Mouse (Mus musculus): ENCODE data around the gene Lrrc74a.

The Lrrc74a gene

DNA sequence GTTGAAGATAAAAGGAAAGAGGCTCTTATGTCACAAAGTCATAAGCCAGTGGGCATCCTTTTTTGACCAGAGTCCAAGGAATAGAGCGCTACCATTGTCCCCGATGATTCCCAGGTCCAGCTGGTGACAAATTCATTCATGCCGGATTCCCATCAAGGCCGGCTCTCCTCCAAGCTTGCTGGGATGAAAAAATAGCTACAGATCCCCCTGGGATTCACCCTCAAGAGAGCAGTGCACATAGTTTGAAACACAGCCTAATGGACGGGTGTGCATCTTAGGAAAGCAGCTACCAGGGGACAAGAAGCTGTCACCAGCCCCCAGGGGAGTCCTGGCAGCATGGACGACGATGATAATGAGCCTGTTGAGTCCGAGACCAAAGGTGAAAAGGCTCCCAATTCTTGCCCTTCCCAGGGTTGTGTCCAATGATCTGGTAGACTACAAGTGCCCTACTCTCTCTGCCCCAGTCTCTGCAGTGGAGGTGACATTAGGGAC is at the start of gene Lrrc74a:
TSS of gene Lrrc74a (plus strand) at position 51 of the 492 bp plus-strand sequence.
- DNase-seq (ENCODE audit: low spot score in 2 of 2): no peak

DNA sequence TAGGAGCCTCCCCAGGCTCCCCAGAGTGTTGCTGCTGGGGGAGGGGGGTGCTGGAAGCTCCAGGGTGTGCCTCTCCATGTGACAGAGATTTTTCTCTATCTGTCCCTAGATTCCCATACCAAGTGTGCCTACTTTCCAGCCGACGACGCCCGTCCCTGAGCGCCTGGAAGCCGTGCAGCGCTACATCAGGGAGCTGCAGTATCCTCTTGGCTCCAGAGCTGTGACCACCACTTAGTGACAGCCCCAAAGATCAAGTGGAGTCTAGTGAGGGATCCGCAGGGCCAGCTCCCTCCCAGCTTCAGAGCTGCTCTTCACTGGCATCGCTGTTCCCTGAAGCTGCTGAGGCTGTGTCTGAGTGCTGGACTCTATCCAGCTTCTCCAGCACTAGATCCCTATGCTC is 48.9 kb upstream of the Lrrc74a start:
- DNase-seq (ENCODE audit: low spot score in 2 of 2): no peak

GRCm38 (mm10) chr12:86686551-86687330 is 47.4 kb upstream of the Lrrc74a start:
- no peak for DNase-seq (ENCODE audit: low spot score in 2 of 2)

DNA sequence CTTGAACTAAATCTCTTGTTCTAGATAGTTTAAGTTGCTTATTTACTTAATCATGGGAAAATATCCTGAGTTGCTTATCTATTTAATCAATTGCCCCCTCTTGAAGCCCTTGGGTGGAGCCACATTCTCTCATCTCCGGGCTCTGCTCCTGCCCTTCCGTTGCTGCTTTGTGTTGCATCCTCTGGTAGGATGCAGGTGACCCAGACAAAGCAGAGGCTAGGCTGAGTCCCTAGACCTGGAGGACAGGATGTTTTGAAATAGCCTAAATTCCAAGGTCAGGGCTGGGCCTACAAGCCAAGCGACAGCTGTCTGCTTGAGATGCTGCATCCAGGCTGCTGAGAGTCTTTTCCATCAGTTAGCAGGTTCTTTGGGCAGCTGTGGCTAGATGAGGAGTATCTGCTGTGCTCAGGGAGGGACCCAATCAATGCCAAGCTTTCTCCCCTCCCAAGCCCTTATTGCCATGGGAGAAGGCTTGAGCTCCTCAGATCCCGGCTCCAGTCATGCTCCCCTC is 46.7 kb upstream of the Lrrc74a start:
- DNase-seq (ENCODE audit: low spot score in 2 of 2): no peak

DNA sequence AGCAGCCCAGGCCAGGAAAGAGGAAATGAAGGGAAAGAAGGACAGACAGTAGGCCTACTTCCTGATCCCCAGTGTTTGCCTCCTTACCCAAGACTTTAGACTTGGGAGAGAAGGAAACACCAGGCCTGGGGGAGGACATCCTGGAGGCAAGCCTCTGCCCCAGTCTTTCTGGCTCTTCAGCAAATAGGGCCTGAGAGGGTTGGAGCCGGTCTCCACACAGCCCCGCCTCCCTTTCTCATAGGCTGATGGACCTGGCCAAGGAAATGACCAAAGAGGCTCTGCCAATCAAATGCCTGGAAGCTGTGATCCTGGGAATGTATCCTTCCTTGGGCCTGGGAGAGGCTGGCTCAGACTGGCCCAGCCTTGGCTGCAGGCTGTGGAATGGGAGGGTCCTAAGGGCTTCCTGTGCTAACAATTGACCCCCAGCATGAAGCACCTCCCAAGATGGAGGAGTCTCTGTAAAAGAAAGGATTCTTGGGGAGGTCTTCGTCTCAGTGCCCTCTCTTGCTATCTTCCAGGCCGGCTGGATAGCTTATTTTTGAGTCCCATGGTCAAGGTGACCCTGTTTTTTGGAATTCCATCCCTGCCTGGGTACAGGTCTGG is 46.1 kb upstream of the Lrrc74a start:
- no peak for DNase-seq (ENCODE audit: low spot score in 2 of 2)

GRCm38 (mm10) chr12:86688917-86689316 is 45.3 kb upstream of the Lrrc74a start:
- no peak for DNase-seq (ENCODE audit: low spot score in 2 of 2)

- DNase-seq (ENCODE audit: low spot score in 2 of 2): no peak
Observed at GRCm38 (mm10) chr12:86690700-86691485, 43.3 kb upstream of the Lrrc74a start.

DNA sequence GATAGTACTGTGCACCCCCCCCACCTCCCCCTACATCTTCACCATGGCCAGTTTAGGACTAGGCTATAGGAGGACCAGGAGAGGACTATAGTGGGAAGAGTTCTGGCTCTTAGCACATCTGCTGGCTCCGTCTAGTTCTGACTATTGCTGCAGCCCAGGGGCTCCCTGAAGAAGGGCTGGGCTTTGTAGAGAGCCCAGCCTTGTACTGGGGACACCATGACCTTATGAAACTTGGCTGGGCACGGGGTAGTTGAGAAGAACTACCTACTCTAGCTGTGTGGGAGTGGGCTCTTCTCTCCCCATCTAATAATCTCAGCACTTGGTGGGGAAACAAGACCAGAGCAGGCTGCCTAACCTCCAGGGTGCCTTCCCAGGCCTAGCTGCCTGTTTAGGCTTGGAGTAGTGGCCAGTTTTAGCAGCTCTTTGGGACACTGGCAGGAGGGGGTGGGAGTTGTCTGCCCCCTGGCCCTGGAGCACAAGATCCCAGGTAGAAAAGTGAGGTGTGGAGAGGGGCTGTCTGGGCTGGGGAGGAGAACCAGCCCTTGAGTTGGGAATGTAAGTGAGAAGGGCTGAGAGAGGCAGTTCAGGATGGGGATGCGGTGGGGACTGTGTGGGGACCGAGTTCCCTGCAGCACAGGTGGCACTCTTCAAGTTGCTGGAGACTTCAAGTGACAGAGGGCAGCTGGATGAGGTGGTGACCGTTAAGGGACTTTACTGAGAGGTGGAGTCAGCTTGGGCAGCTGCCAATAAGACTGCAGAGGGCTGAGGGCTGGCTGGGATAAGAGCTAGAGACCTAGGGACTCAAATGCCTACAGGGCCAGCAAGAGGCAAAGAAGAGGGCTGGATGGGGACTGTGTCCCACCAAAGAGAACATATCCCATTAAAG is 41.5 kb upstream of the Lrrc74a start:
- DNase-seq (ENCODE audit: low spot score in 2 of 2): peak in 1 of 2 experiments; percentile 15

DNA sequence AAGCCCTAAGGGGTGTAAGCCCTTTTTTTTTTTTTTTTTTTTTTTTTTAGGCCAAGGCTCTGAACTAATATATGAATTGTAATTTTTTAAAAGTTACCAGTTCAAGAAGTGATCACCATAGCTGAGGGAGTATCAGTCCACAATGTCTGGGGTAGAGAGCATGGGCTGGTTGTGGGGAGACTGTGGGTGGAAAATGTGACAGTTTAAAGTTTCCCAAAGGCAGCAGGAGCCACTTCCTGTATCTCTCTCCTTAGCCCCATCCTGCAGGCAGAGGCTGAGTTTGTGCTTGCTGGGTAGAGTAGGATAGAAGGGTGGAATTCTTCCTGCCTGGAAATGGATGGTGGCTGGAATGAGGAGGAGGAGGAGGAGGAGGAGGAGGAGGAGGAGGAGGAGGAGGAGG is 40.8 kb upstream of the Lrrc74a start:
- DNase-seq (ENCODE audit: low spot score in 2 of 2): no peak

- no peak for DNase-seq (ENCODE audit: low spot score in 2 of 2)
Observed at GRCm38 (mm10) chr12:86694441-86694840, 39.7 kb upstream of the Lrrc74a start.

DNA sequence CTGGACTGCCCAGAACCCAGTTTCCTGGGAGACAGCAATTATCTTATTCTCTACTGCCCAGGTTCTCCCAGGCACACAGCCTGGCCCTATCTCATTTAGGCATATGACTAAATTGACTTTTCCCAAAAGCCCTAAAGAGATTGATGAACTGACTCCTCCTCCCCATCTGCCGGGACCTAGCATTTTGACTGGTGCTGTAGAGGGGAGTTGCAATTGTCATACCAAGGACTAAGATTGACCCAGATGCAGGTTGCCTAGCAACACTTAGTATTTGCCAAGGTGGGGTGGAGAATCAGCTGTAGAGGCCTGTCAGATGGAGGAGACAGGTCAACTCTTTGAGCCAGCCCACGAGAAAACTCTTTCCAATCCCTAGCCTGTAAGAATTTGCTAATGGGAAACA is 36.2 kb upstream of the Lrrc74a start:
- DNase-seq (ENCODE audit: low spot score in 2 of 2): no peak

- no peak for DNase-seq (ENCODE audit: low spot score in 2 of 2)
Observed at GRCm38 (mm10) chr12:86698537-86698936, 35.6 kb upstream of the Lrrc74a start.

GRCm38 (mm10) chr12:86699965-86700926 is 33.9 kb upstream of the Lrrc74a start:
- no peak for DNase-seq (ENCODE audit: low spot score in 2 of 2)

DNA sequence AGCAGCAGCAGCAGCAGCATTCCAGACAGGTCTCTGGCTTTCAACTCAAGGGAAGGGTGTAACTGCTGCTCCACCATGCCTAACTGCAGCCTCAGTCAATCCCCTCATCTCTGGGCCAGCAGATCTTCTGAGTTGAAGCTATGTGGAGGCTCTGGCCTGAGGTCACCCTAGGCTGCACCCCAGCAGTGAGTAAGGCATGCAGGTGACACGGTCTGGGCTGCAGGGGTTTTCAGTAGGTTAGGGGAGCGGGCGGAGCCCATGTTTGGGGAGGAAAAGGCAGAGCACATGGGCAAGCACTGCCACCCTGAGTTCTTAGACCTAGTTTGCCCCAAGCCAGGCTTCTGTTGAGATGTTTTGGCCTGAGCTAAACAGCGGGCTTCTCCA is 33.2 kb upstream of the Lrrc74a start:
- no peak for DNase-seq (ENCODE audit: low spot score in 2 of 2)

DNA sequence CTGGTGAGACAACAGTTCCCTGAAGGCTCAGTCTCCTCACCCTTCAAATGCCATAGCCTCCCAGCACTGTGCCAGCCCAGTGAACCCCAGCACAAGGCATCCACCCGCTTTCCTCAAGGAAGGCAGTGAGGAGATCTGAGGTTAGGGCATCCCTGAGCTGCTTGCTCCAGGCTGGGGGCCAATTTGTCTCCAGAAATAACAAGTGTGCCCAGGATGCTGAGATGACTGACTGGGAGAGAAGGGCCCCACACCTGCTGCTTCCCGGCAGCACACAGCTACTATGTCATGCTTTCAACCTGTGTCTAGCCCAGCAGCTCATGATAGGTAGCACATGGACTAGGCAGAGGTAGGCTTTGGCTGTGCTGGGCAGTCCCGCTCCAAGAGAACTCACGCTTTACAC is 32.7 kb upstream of the Lrrc74a start:
- DNase-seq (ENCODE audit: low spot score in 2 of 2): no peak

- DNase-seq (ENCODE audit: low spot score in 2 of 2): no peak
Observed at GRCm38 (mm10) chr12:86702690-86703089, 31.5 kb upstream of the Lrrc74a start.

GRCm38 (mm10) chr12:86705843-86706242 is 28.3 kb upstream of the Lrrc74a start:
- DNase-seq (ENCODE audit: low spot score in 2 of 2): no peak

DNA sequence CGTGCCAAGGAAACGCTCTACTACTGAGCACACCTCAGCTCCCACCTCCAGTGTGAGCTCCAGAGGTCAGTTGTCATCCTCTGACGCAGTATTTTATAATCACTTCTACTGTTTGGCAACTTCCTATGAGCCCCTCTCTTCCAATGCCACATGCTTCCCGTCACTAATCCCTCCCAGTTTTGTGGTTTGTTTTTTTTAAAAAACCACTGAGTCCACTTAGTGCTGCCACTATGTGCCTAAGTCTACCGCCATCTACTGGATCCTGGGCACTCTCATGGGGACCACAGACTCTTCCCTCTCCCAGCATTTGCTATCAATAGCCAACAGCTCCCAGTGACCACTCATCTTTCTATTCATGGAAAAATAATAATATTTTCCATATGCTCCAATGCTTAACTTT is 20.1 kb upstream of the Lrrc74a start:
- no peak for DNase-seq (ENCODE audit: low spot score in 2 of 2)

DNA sequence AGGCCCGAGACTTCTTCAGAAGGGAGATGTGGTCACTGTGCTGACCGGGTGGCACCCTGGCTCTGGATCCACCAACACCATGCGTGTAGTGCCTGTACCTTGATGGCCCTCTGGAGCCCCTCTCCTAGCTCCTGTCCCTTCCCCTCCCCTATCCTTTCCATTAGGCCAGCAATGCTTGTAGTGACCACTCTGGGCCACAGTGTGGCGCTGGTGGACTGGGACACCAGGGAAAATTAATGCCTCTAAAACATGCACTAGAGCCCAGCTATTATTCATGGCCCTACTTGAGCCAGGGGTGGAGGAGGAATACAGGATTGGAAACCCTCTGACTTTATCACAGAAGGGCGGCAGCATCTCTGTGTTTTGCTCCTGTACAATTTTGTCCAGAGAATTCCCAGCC is 18.8 kb upstream of the Lrrc74a start:
- DNase-seq (ENCODE audit: low spot score in 2 of 2): peak; percentile 29 to 52

DNA sequence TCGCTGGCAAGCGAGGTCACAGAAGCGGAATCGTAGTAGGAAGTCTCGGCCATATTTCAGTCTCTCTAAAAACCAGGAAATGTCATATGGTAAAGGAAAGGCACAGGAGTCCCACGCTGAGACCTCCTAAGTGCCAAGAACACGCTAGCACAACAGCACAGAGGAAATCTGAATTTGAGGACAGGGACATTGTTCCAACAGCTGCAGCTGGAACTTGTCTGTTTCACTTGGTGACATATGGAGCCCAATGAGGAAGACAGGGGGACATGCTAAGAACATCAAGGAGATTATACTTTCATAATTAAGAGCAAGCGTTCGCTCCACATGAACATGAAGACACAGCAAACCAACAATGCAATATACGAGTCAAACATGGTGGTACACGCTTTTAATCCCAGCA is 17.2 kb upstream of the Lrrc74a start:
- DNase-seq (ENCODE audit: low spot score in 2 of 2): no peak

Data from urinary bladder, postnatal 36 days (tissue).